Mouse (Mus musculus) forebrain, embryonic 14.5 days (tissue): ENCODE results near the gene Trpm5. TPM values are rescaled to one million over a fixed set of nuclear protein-coding genes. Genes with fewer than 3 reads are reported as not detected.

Experiments
- ATAC-seq: fragments of 200-750 bp; cut with Nextera tagmentation; 2 replicates; pipeline ENCODE4 v1.8.0; 2017; ENCODE audit warnings: mild to moderate bottlenecking, moderate library complexity
- DNase-seq: peaks from one replicate; pipeline ENCODE4 v3.0.0-alpha.2; 2015; ENCODE audit warnings: low spot score
- H3K27ac ChIP-seq: fragments of 300-500 bp; sonication (generic); 2 replicates; pipeline ENCODE4 v1.5.1; 2014; ENCODE audit warnings: low read depth, mild to moderate bottlenecking, control low read depth, low read length, moderate library complexity
- H3K27me3 ChIP-seq: fragments of 300-500 bp; sonication (generic); replicated peaks from 2 replicates; pipeline ENCODE4 v1.6.1; 2014; ENCODE audit warnings: low read length, control low read depth, mixed read lengths; ENCODE audit not compliant: control insufficient read depth, insufficient read depth
- H3K36me3 ChIP-seq: fragments of 300-500 bp; sonication (generic); 2 replicates; pipeline ENCODE4 v1.6.1; 2014; ENCODE audit warnings: low read length, control low read depth; ENCODE audit not compliant: control insufficient read depth, insufficient read depth
- H3K4me1 ChIP-seq: fragments of 300-500 bp; sonication (generic); 2 replicates; pipeline ENCODE4 v1.6.1; 2014; ENCODE audit warnings: antibody characterized with exemption, low read length, control low read depth; ENCODE audit not compliant: control insufficient read depth, insufficient read depth
- H3K4me2 ChIP-seq: fragments of 300-500 bp; sonication (generic); 2 replicates; pipeline ENCODE4 v1.6.1; 2014; ENCODE audit warnings: mild to moderate bottlenecking, control low read depth, low read length
- H3K4me3 ChIP-seq: fragments of 300-500 bp; sonication (generic); 2 replicates; pipeline ENCODE4 v1.5.1; 2014; ENCODE audit warnings: low read depth, low read length, control low read depth
- H3K9ac ChIP-seq: fragments of 300-500 bp; sonication (generic); 2 replicates; pipeline ENCODE4 v1.6.1; 2014; ENCODE audit warnings: mild to moderate bottlenecking, low read length, control low read depth, moderate library complexity
- H3K9me3 ChIP-seq: fragments of 300-500 bp; sonication (generic); replicated peaks from 2 replicates; pipeline ENCODE4 v1.6.1; 2016; ENCODE audit warnings: low read length, control low read depth, mixed read lengths; ENCODE audit not compliant: control insufficient read depth
- WGBS: fragments of 180-500 bp; shearing (Covaris S2); extraction: QIAGEN DNeasy Blood & Tissue Kit; methylation state at CpG from one replicate; pipeline ENCODE4 v1.1.7; 2014; 5-methylcytosine and 5-hydroxymethylcytosine counted together
- polyA plus RNA-seq: library from polyadenylated mRNA; unstranded; fragments of >200 nt; fragmentation: Nextera tagmentation; extraction: Ambion mirVana; gene quantifications from 2 replicates; pipeline ENCODE4 v1.2.1, GENCODE M21; 2014

Gene Trpm5
- polyA plus RNA-seq, 1 experiment from 2014 or later, result 1.4 TPM

DNA sequence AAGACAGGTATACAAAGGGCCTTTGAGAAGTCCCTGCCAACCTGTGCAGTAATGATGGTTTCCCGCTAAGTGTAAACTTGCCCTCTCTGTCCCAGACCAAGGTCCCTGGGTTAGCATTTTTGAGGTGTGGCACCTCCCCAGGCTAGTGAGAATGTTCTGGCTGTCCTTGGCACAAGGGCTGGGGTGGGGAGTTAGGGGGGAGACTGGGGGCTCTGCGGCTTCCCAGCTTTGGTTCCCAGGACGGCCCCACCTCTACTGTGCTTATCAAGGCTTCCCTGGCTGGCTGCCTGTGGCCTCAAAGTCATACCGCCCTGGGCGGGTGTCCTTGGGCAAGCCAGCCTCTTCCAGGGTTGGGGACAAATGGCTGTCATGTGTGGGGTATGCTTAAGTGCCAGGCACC is 27.7 kb upstream of the Trpm5 start:
- DNase-seq (no peak), ATAC-seq (no peak)
- no peaks in the 10 kb centered on the region for H3K9me3 ChIP-seq
- H3K36me3 ChIP-seq, result no peaks in the 10 kb centered on the region
- no peak overlapping the region for H3K27ac ChIP-seq
- H3K9ac ChIP-seq, result no peak overlapping the region
- H3K27me3 ChIP-seq, result no peaks in the 10 kb centered on the region
- WGBS, result 84% methylated on average over 5 of the region's 5 CpGs
- H3K4me1 ChIP-seq, result no peaks in the 10 kb centered on the region
- H3K4me2 ChIP-seq, result no peak overlapping the region
- H3K4me3 ChIP-seq, result no peak overlapping the region

DNA sequence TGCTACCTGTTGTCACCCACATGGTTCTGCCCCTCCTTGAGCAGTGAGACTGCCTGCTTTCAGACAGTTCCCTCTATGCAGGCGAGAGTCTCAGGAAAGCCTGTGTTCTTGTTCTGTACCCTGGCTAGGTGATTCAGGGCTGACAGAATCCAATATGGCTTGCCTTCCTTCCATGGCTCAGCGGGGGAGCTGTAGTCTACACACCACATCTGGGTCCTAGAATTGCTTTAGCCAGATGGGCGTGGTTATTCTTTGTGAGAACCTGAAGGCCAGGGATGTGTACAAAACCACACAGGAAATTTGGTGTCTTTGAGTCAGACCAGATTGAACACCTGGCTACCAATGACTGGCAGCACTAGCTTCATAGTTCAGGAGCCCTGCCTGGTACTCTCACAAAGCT is 25.4 kb upstream of the Trpm5 start:
- DNase-seq (no peak), ATAC-seq (no peak)
- Histone ChIP-seq H3K36me3 (no peaks in the 10 kb centered on the region), H3K27me3 (no peaks in the 10 kb centered on the region), H3K4me2 (no peak overlapping the region), H3K27ac (no peak overlapping the region), H3K4me1 (no peaks in the 10 kb centered on the region), H3K4me3 (no peak overlapping the region), H3K9ac (no peak overlapping the region), H3K9me3 (no peaks in the 10 kb centered on the region; the same call in 1 of the 2 replicates)
- 68% methylated on average over 3 of the region's 3 CpGs for WGBS

DNA sequence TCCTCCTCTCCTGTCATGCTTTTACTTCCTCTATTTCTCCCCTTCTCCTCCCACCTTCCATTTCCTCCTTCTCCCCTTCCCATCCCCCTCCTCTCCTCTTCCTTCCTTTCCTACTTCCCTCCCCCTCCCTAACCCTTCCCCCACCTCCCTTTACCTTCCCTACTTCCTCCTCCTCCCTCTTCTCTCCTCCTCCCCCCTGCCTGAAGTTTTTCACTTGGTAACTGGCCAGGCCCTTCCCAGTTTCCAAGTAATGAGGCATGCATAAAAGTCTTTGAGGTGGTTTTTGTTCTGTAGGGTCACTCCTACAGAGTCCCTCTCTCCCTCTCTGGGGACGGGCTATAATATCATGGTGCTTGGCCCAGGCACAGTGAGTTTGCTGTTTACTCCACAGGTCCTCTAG is 25.0 kb upstream of the Trpm5 start:
- Histone ChIP-seq H3K4me2 (no peak overlapping the region), H3K4me1 (no peaks in the 10 kb centered on the region), H3K27me3 (no peaks in the 10 kb centered on the region), H3K9me3 (no peaks in the 10 kb centered on the region; the same call in 1 of the 2 replicates), H3K36me3 (no peaks in the 10 kb centered on the region), H3K9ac (no peak overlapping the region), H3K4me3 (no peak overlapping the region), H3K27ac (no peak overlapping the region)
- ATAC-seq, result no peak
- no peak for DNase-seq
- whole genome bisulfite sequencing, result 7% methylated on average over 1 of the region's 1 CpGs

DNA sequence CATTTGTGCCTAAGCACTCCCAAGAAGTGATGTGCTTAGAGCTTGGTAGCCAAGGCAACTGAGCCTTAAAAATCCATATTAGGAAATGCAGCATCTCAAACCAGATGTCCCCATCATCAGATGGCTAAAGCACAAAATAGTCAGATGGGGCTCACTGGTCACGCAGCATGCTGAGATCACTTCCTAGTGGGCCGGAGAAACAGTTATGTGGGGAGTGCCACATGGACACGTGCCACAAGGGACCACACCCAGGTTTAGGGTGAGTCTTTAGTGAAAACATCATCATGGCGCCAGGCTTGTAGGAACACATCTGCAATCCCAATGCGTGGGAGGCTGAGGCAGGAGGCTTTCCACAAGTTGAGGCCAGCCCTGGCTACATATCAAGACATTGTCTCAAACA is 22.1 kb upstream of the Trpm5 start:
- Histone ChIP-seq H3K9me3 (no peaks in the 10 kb centered on the region; the same call in 1 of the 2 replicates), H3K9ac (no peak overlapping the region), H3K36me3 (no peaks in the 10 kb centered on the region), H3K4me3 (no peak overlapping the region), H3K27me3 (no peaks in the 10 kb centered on the region), H3K4me2 (no peak overlapping the region), H3K4me1 (no peaks in the 10 kb centered on the region), H3K27ac (no peak overlapping the region)
- 87% methylated on average over 5 of the region's 5 CpGs for WGBS
- no peak for DNase-seq
- no peak for ATAC-seq

DNA sequence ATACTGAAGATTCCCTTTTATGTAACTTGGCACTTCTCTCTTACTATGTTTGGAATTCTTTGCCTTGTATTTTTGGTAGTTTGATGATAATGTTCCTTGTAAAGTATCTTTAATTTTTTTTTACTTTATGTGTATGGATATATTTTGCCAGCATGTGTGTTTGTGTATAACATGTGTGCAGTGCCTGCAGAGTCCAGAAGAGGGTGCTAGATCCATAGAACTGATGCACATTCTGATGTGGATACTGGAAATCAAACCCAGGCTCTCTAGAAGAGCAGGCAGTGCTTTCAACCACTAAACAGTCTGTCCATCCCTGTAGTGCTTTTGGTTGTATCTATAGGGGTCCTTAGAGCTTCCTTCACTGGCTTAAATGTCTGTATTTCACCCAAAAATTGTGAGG is 20.3 kb upstream of the Trpm5 start:
- DNase-seq, result no peak
- H3K4me2 ChIP-seq, result no peak overlapping the region
- H3K27me3 ChIP-seq, result no peaks in the 10 kb centered on the region
- no peaks in the 10 kb centered on the region for H3K4me1 ChIP-seq
- H3K9ac ChIP-seq, result no peak overlapping the region
- no peaks in the 10 kb centered on the region for H3K36me3 ChIP-seq
- H3K4me3 ChIP-seq, result no peak overlapping the region
- no peak overlapping the region for H3K27ac ChIP-seq
- ATAC-seq, result no peak
- H3K9me3 ChIP-seq, result no peaks in the 10 kb centered on the region; the same call in 1 of the 2 replicates

DNA sequence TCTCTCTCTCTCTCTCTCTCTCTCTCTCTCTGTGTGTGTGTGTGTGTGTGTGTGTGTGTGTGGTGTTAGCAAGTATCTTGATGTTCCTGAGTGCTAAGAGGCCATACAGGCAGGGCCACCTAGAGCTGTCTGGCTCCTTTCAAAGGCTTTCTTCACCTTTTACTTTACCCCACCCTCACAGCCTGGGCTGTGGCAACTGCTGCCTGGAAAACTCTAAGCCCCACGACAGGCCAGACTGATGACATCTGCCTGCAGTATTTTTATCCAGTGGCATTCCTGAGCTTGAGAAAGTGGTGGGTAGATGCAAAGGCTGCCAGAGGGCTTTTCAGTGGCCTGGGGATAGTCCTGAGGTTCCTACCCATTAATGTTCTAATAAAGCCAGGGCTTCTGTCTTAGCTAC is 18.0 kb upstream of the Trpm5 start:
- 47% methylated on average over 1 of the region's 1 CpGs for WGBS

DNA sequence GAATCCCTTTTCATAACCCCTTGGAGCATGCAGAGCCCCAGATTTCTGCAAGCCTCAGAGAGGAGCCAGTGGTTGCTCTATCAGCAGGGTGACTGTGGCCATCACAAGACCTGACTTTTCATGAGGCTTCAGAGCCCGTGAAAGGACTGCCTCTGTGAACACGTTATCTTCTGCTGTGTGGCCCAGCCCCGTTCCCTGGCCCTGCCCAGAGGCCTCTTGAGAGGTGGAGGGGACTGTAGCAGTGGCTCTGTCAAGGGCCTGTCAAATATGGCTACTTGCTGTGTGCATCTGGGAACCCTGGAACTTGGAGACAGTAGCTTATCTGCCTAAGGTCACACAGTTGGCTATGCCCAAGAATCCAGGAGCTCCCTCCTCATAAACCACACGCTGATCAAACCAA is 17.3 kb upstream of the Trpm5 start:
- Histone ChIP-seq H3K9ac (no peak overlapping the region), H3K4me1 (no peaks in the 10 kb centered on the region), H3K27me3 (peaks cover 23% of the 10 kb centered on the region), H3K9me3 (no peaks in the 10 kb centered on the region; the same call in 1 of the 2 replicates), H3K27ac (no peak overlapping the region), H3K4me3 (no peak overlapping the region), H3K4me2 (no peak overlapping the region), H3K36me3 (no peaks in the 10 kb centered on the region)
- no peak for DNase-seq
- WGBS, result 67% methylated on average over 4 of the region's 4 CpGs
- ATAC-seq, result no peak

More for the DNA sequence above, 18.0 kb upstream of the Trpm5 start:
- Histone ChIP-seq H3K9me3 (no peaks in the 10 kb centered on the region; the same call in 1 of the 2 replicates), H3K27ac (no peak overlapping the region), H3K9ac (no peak overlapping the region), H3K36me3 (no peaks in the 10 kb centered on the region), H3K4me1 (no peaks in the 10 kb centered on the region), H3K27me3 (peaks cover 17% of the 10 kb centered on the region), H3K4me3 (no peak overlapping the region), H3K4me2 (no peak overlapping the region)
- ATAC-seq (no peak), DNase-seq (no peak)

DNA sequence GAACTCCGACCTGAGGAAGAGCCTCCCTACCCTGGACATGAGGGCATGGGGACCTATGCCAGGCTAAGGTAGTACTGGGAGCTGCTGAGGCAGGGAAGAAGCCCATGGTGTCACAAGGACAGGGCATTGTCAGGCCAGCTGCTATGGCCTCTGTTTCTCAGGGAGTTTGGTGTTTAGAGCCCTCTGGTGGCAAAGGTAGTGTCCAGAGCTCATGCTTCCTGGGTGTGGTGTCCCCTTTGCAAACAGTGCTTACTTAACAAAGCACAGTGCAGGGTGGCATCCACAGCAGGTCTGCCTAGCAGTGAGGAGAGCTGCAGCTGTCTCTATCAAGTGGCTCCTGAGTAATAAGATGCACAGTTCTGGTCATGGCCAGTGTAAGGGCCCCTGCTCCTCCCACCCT is 16.4 kb upstream of the Trpm5 start:
- ATAC-seq (no peak), DNase-seq (no peak)
- H3K27me3 ChIP-seq, result peaks cover 31% of the 10 kb centered on the region
- no peaks in the 10 kb centered on the region for H3K36me3 ChIP-seq
- no peak overlapping the region for H3K4me3 ChIP-seq
- H3K4me1 ChIP-seq, result no peaks in the 10 kb centered on the region
- no peaks in the 10 kb centered on the region; the same call in 1 of the 2 replicates for H3K9me3 ChIP-seq
- 82% methylated on average over 1 of the region's 1 CpGs for WGBS
- H3K4me2 ChIP-seq, result no peak overlapping the region
- no peak overlapping the region for H3K9ac ChIP-seq
- no peak overlapping the region for H3K27ac ChIP-seq

DNA sequence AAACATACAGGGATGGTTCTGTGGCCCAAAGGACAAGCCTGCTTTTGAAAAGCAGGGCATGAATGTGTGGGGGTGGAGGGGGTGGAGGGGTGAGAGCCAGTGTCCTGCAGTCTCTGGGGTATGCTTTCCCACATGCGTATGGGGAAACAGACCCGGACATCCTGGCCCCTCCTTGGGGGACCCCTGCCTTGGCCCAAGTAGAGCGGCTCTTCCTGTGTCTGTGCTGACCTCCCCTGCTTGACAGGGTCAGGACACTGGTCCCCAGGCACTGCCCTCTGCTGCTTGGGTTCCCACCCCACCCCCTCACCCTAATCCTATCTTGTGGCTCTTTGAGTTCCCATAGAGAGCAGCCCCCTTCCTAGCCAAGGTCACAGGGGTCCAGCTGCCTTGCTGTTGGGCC is 15.3 kb upstream of the Trpm5 start:
- WGBS, result 67% methylated on average over 3 of the region's 3 CpGs
- Histone ChIP-seq H3K4me3 (no peak overlapping the region), H3K4me1 (no peaks in the 10 kb centered on the region), H3K9ac (no peak overlapping the region), H3K9me3 (no peaks in the 10 kb centered on the region; the same call in 1 of the 2 replicates), H3K36me3 (no peaks in the 10 kb centered on the region), H3K27me3 (peaks cover 38% of the 10 kb centered on the region), H3K4me2 (no peak overlapping the region), H3K27ac (no peak overlapping the region)
- ATAC-seq, result no peak
- DNase-seq, result no peak
